Mouse (Mus musculus): ENCODE data around the gene Tmem184b. TPM values are rescaled to one million over a fixed set of nuclear protein-coding genes. Genes with fewer than 3 reads are reported as not detected.

Gene Tmem184b
- polyA plus RNA-seq, 1 experiment, result 71.0 TPM

- no peak overlapping the region for H3K27ac ChIP-seq (replicated peaks; ENCODE audit: low read depth, low read length)
- no peak overlapping the region for H3K4me3 ChIP-seq (ENCODE audit: insufficient read depth, low read depth, low read length)
- H3K4me1 ChIP-seq (ENCODE audit: control insufficient read depth, insufficient read depth, insufficient read length, low read length), result no peaks in the 10 kb centered on the region
Observed at GRCm38 (mm10) chr15:79313848-79314369, 89.5 kb downstream of the Tmem184b start.

Other genes starting within 250 kb of the Tmem184b start
- gene Sox10, start 238.3 kb downstream of the Tmem184b start, polyA plus RNA-seq (2012; ENCODE audit: insufficient read depth, insufficient read length, missing spikeins), result 0.48 and 1.5 TPM in 2 replicates
- gene Pick1, start 174.4 kb downstream of the Tmem184b start, polyA plus RNA-seq (2012; ENCODE audit: insufficient read depth, insufficient read length, missing spikeins), result 12.2 and 13.0 TPM in 2 replicates
- gene Gm49486, start 174.2 kb downstream of the Tmem184b start, polyA plus RNA-seq (2012; ENCODE audit: insufficient read depth, insufficient read length, missing spikeins), result 1.2 TPM in 1 of 2 replicates, not detected in the other
- not detected in 2 replicates for gene Slc16a8, start 148.8 kb downstream of the Tmem184b start, polyA plus RNA-seq (2012; ENCODE audit: insufficient read depth, insufficient read length, missing spikeins)
- 0.54 and 1.1 TPM in 2 replicates for gene Baiap2l2, start 118.0 kb downstream of the Tmem184b start, polyA plus RNA-seq (2012; ENCODE audit: insufficient read depth, insufficient read length, missing spikeins)
- 11.6 and 13.4 TPM in 2 replicates for gene Pla2g6, start 75.2 kb downstream of the Tmem184b start, polyA plus RNA-seq (2012; ENCODE audit: insufficient read depth, insufficient read length, missing spikeins)
- gene Maff, start 56.9 kb downstream of the Tmem184b start, polyA plus RNA-seq (2012; ENCODE audit: insufficient read depth, insufficient read length, missing spikeins), result 9.8 and 11.4 TPM in 2 replicates
- 17.4 and 24.8 TPM in 2 replicates for gene Csnk1e, start 52.0 kb upstream of the Tmem184b start, polyA plus RNA-seq (2012; ENCODE audit: insufficient read depth, insufficient read length, missing spikeins)
- gene Kcnj4, start 101.7 kb upstream of the Tmem184b start, polyA plus RNA-seq (2012; ENCODE audit: insufficient read depth, insufficient read length, missing spikeins), result not detected in 2 replicates
- 2.2 and 3.0 TPM in 2 replicates for gene Kdelr3, start 112.8 kb upstream of the Tmem184b start, polyA plus RNA-seq (2012; ENCODE audit: insufficient read depth, insufficient read length, missing spikeins)
- gene Ddx17, start 143.2 kb upstream of the Tmem184b start, polyA plus RNA-seq (2012; ENCODE audit: insufficient read depth, insufficient read length, missing spikeins), result 49.6 and 73.8 TPM in 2 replicates
- gene Dmc1, start 201.5 kb upstream of the Tmem184b start, polyA plus RNA-seq (2012; ENCODE audit: insufficient read depth, insufficient read length, missing spikeins), result not detected in 2 replicates